Mouse (Mus musculus) lung, adult 2 months (tissue): ENCODE results near the gene Ccl25. TPM values are rescaled to one million over a fixed set of nuclear protein-coding genes. Genes with fewer than 3 reads are reported as not detected.

Source experiments
- DNase-seq: peaks from one replicate; pipeline ENCODE4 v3.0.0; 2022
- H3K4me1 ChIP-seq: fragments of 200-500 bp; 2 replicates; pipeline ENCODE4 v1.6.1; 2011; ENCODE audit warnings: low read length; ENCODE audit not compliant: control insufficient read depth, insufficient read depth
- H3K4me3 ChIP-seq: fragments of 200-500 bp; replicated peaks from 2 replicates; pipeline ENCODE3; 2011; ENCODE audit warnings: low read depth, mild to moderate bottlenecking, control low read depth, low read length; ENCODE audit errors: extremely low read depth
- CTCF ChIP-seq: fragments of 200-500 bp; IDR thresholded peaks from 2 replicates; pipeline ENCODE4 v1.5.1; 2011; ENCODE audit warnings: mild to moderate bottlenecking, low read length, control low read depth; ENCODE audit not compliant: insufficient read depth
- POLR2A ChIP-seq: fragments of 200-500 bp; IDR thresholded peaks from 2 replicates; pipeline ENCODE4 v1.6.1; 2011; ENCODE audit warnings: low read depth, mild to moderate bottlenecking, control low read depth, low read length, borderline replicate concordance; ENCODE audit errors: extremely low read depth
- WGBS: fragments of 180-500 bp; shearing (Covaris S2); methylation state at CpG from one replicate; pipeline ENCODE4 v1.1.7; 2018; 5-methylcytosine and 5-hydroxymethylcytosine counted together
- polyA plus RNA-seq: library from polyadenylated mRNA; depleted of rRNA; stranded (reverse); fragments of >200 nt; gene quantifications from 2 replicates; pipeline ENCODE4 v1.2.3, GENCODE M21; 2012

Gene Ccl25
- polyA plus RNA-seq, 1 experiment: 3.6 TPM

GRCm38 (mm10) chr8:4314852-4315251 lies 10.2 kb upstream of the Ccl25 start:
- no peak for DNase-seq
- 67% methylated on average over 3 of the region's 3 CpGs for WGBS
- Histone ChIP-seq H3K4me1 (peaks cover 12% of the 10 kb centered on the region), H3K4me3 (no peak overlapping the region)
- TF ChIP-seq CTCF: no peak
- TF ChIP-seq POLR2A: no peak

GRCm38 (mm10) chr8:4318124-4318523 lies 6.9 kb upstream of the Ccl25 start:
- 84% methylated on average over 5 of the region's 5 CpGs for WGBS
- TF ChIP-seq POLR2A (no peak), CTCF (no peak)
- Histone ChIP-seq H3K4me1 (peaks cover 10% of the 10 kb centered on the region), H3K4me3 (no peak overlapping the region)
- no peak for DNase-seq

- 67% methylated on average over 2 of the region's 2 CpGs for WGBS
- Histone ChIP-seq H3K4me3 (no peak overlapping the region), H3K4me1 (peaks cover 10% of the 10 kb centered on the region)
- DNase-seq: no peak
- TF ChIP-seq POLR2A: no peak
- TF ChIP-seq CTCF: no peak
Observed at GRCm38 (mm10) chr8:4318796-4319572, 6.0 kb upstream of the Ccl25 start.

DNA sequence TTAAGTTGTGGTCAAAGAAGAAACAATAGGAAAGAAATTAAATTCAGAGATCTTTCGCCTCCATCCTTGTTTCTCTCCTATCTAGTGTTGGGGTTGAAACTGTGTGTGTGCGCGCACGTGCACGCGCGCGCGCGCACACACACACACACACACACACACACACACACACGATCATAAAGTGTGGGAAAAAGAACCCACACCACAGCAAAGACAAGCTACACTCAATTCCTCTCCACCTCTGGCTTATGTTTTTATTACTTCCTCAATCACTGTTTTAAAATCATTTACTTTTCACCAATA lies 5.5 kb upstream of the Ccl25 start:
- TF ChIP-seq POLR2A (no peak), CTCF (no peak)
- DNase-seq: no peak
- 90% methylated on average over 11 of the region's 11 CpGs for WGBS
- no peak overlapping the region for H3K4me3 ChIP-seq
- H3K4me1 ChIP-seq: peaks cover 7% of the 10 kb centered on the region

- TF ChIP-seq POLR2A (no peak), CTCF (no peak)
- Histone ChIP-seq H3K4me1 (peaks cover 7% of the 10 kb centered on the region), H3K4me3 (no peak overlapping the region)
- WGBS: 91% methylated on average over 1 of the region's 1 CpGs
- no peak for DNase-seq
Observed at GRCm38 (mm10) chr8:4320404-4320803, 4.6 kb upstream of the Ccl25 start.

DNA sequence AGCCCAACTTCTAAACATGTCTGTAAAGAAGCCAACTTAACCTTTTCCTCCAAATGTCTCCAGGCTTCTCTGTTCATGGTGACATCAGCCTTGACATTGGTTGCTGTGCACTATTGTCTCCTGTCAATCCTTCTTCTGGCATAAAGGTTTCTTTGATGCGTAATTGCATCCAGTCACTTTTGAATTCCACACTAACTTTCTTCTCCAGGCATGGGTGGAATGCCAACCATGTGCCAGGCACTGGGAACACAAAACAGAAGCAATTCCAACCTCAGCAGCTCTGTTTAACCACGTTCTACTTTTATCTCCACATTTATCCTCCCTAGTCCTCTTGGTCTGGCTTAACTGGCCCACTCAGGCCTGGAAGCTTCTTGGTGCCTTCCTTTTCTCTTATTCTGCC lies 4.0 kb upstream of the Ccl25 start:
- 51% methylated on average over 2 of the region's 2 CpGs for WGBS
- H3K4me1 ChIP-seq: peaks cover 11% of the 10 kb centered on the region
- H3K4me3 ChIP-seq: no peak overlapping the region
- TF ChIP-seq POLR2A (no peak), CTCF (no peak)
- DNase-seq: no peak

DNA sequence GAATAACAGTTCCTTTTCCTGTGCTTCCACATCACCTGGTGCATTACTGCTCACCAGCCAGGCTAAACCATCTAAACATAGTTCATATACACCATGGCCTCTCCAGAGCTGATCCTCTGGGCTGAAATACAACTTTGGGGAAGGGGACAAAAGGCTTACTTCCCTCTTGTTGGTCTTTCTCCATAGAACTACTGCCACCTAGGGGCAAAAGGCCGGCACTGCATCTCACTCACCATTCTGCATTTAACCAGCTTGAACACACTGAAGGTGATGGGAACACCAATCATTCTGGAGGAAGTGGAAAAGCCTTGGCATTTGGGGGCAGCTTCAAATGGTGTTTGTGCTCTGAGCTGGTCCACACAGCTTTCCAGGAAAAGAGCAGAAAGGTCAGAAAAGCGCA lies 2.5 kb upstream of the Ccl25 start:
- Histone ChIP-seq H3K4me3 (no peak overlapping the region), H3K4me1 (peaks cover 11% of the 10 kb centered on the region)
- TF ChIP-seq CTCF (peak; percentile 65; the same call in 1 of the 2 replicates), POLR2A (no peak)
- DNase-seq: peak; percentile 68
- WGBS: 29% methylated on average over 2 of the region's 2 CpGs

DNA sequence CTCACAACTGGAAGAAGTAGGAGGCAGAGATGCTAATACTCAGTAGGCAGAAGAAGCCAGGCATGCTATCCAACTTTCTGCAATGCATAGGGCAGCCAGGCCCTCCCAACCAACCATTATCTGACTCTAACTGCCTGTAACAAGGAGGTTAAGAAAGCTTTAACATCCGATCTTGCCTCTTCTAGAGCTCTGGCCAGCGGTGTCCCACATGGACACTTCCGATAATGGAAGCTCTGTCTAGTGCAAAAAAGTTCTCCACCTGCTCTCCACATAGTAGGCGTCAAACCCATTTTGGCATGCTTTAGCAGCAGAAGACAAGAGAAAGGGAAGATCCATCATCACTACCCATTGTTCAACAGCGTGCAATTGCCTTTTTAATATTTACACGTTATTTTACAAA lies 1.1 kb upstream of the Ccl25 start:
- under 1% methylated on average over 6 of the region's 6 CpGs for WGBS
- DNase-seq: no peak
- Histone ChIP-seq H3K4me3 (peak overlapping the region; percentile 66), H3K4me1 (peaks cover 11% of the 10 kb centered on the region)
- TF ChIP-seq CTCF (no peak), POLR2A (no peak)

GRCm38 (mm10) chr8:4324525-4324924 lies 485 bp upstream of the Ccl25 start:
- Histone ChIP-seq H3K4me1 (peaks cover 11% of the 10 kb centered on the region), H3K4me3 (peak overlapping the region; percentile 66)
- TF ChIP-seq POLR2A (no peak), CTCF (no peak)
- no peak for DNase-seq
- under 1% methylated on average over 42 of the region's 42 CpGs for WGBS

GRCm38 (mm10) chr8:4325751-4326036 lies 684 bp downstream of the Ccl25 start:
- H3K4me1 ChIP-seq: peaks cover 11% of the 10 kb centered on the region
- WGBS: 15% methylated on average over 7 of the region's 7 CpGs
- TF ChIP-seq CTCF (no peak), POLR2A (no peak)
- H3K4me3 ChIP-seq: peak overlapping the region; percentile 97
- no peak for DNase-seq
